Mouse (Mus musculus): ENCODE measurements at regions not wholly inside any gene's neighbourhood (a gene's known extent, or its start where the extent isn't known, plus 50 kb on each side); places are given as distances from the start of the nearest gene placed in this dataset.

- H3K27me3 ChIP-seq (ENCODE audit: control insufficient read depth, insufficient read depth, low read length) = no peaks in the 10 kb centered on the region
- H3K9ac ChIP-seq (ENCODE audit: low read depth, low read length, severe bottlenecking) = no peak overlapping the region
- ATAC-seq (ENCODE audit: low FRiP score, low read depth) (no peak), DNase-seq (ENCODE audit: low spot score) (no peak)
- no peaks in the 10 kb centered on the region for H3K36me3 ChIP-seq (ENCODE audit: control insufficient read depth, insufficient read depth, low read length)
- 56% methylated on average over 10 of the region's 10 CpGs for WGBS
- H3K4me3 ChIP-seq (replicated peaks; ENCODE audit: low read length) = no peak overlapping the region
- no peak overlapping the region for H3K4me2 ChIP-seq (replicated peaks; ENCODE audit: low read depth, low read length, severe bottlenecking)
- no peak for TF ChIP-seq POLR2A (IDR thresholded peaks at IDR 0.05; ENCODE audit: borderline replicate concordance, extremely low read depth, insufficient read depth, insufficient read length)
- H3K4me1 ChIP-seq (ENCODE audit: control insufficient read depth, insufficient read depth, low read length) = no peaks in the 10 kb centered on the region
- H3K9me3 ChIP-seq (ENCODE audit: control insufficient read depth, low read length) = no peaks in the 10 kb centered on the region
- H3K27ac ChIP-seq (replicated peaks; ENCODE audit: low read depth, low read length) = no peak overlapping the region
Measured at GRCm38 (mm10) chr1:128535537-128536150, 56.4 kb downstream of the Cxcr4 start.

- Histone ChIP-seq H3K9ac (ENCODE audit: low read depth, low read length, severe bottlenecking) (no peak overlapping the region), H3K4me3 (replicated peaks; ENCODE audit: low read length) (no peak overlapping the region), H3K27ac (replicated peaks; ENCODE audit: low read depth, low read length) (no peak overlapping the region), H3K9me3 (ENCODE audit: control insufficient read depth, low read length) (no peaks in the 10 kb centered on the region), H3K4me1 (ENCODE audit: control insufficient read depth, insufficient read depth, low read length) (no peaks in the 10 kb centered on the region), H3K27me3 (ENCODE audit: control insufficient read depth, insufficient read depth, low read length) (no peaks in the 10 kb centered on the region), H3K36me3 (ENCODE audit: control insufficient read depth, insufficient read depth, low read length) (no peaks in the 10 kb centered on the region), H3K4me2 (replicated peaks; ENCODE audit: low read depth, low read length, severe bottlenecking) (no peak overlapping the region)
- DNase-seq (ENCODE audit: low spot score) = peak; percentile 39
- 6% methylated on average over 4 of the region's 4 CpGs for WGBS
- ATAC-seq (ENCODE audit: low FRiP score, low read depth) = no peak
- TF ChIP-seq POLR2A (IDR thresholded peaks at IDR 0.05; ENCODE audit: borderline replicate concordance, extremely low read depth, insufficient read depth, insufficient read length) = no peak
Measured at GRCm38 (mm10) chr1:128532632-128533031, 59.5 kb downstream of the Cxcr4 start.

GRCm38 (mm10) chr1:128529808-128530545 lies 62.1 kb downstream of the Cxcr4 start:
- no peak for ATAC-seq (ENCODE audit: low FRiP score, low read depth)
- Histone ChIP-seq H3K27me3 (ENCODE audit: control insufficient read depth, insufficient read depth, low read length) (no peaks in the 10 kb centered on the region), H3K4me2 (replicated peaks; ENCODE audit: low read depth, low read length, severe bottlenecking) (no peak overlapping the region), H3K4me1 (ENCODE audit: control insufficient read depth, insufficient read depth, low read length) (no peaks in the 10 kb centered on the region), H3K36me3 (ENCODE audit: control insufficient read depth, insufficient read depth, low read length) (no peaks in the 10 kb centered on the region), H3K9ac (ENCODE audit: low read depth, low read length, severe bottlenecking) (no peak overlapping the region), H3K9me3 (ENCODE audit: control insufficient read depth, low read length) (no peaks in the 10 kb centered on the region), H3K27ac (replicated peaks; ENCODE audit: low read depth, low read length) (no peak overlapping the region), H3K4me3 (replicated peaks; ENCODE audit: low read length) (no peak overlapping the region)
- TF ChIP-seq POLR2A (IDR thresholded peaks at IDR 0.05; ENCODE audit: borderline replicate concordance, extremely low read depth, insufficient read depth, insufficient read length) = no peak
- DNase-seq (ENCODE audit: low spot score) = no peak
- WGBS = 85% methylated on average over 4 of the region's 4 CpGs

GRCm38 (mm10) chr1:128519234-128519633 lies 72.9 kb downstream of the Cxcr4 start:
- no peaks in the 10 kb centered on the region for H3K27me3 ChIP-seq (ENCODE audit: control insufficient read depth, insufficient read depth, low read length)
- H3K9me3 ChIP-seq (ENCODE audit: control insufficient read depth, low read length) = no peaks in the 10 kb centered on the region
- no peak overlapping the region for H3K27ac ChIP-seq (replicated peaks; ENCODE audit: low read depth, low read length)
- no peaks in the 10 kb centered on the region for H3K36me3 ChIP-seq (ENCODE audit: control insufficient read depth, insufficient read depth, low read length)
- H3K9ac ChIP-seq (ENCODE audit: low read depth, low read length, severe bottlenecking) = no peak overlapping the region
- 90% methylated on average over 4 of the region's 4 CpGs for WGBS
- no peaks in the 10 kb centered on the region for H3K4me1 ChIP-seq (ENCODE audit: control insufficient read depth, insufficient read depth, low read length)
- ATAC-seq (ENCODE audit: low FRiP score, low read depth) (no peak), DNase-seq (ENCODE audit: low spot score) (no peak)
- no peak overlapping the region for H3K4me3 ChIP-seq (replicated peaks; ENCODE audit: low read length)
- no peak overlapping the region for H3K4me2 ChIP-seq (replicated peaks; ENCODE audit: low read depth, low read length, severe bottlenecking)
- no peak for TF ChIP-seq POLR2A (IDR thresholded peaks at IDR 0.05; ENCODE audit: borderline replicate concordance, extremely low read depth, insufficient read depth, insufficient read length)

- no peak for TF ChIP-seq POLR2A (IDR thresholded peaks at IDR 0.05; ENCODE audit: borderline replicate concordance, extremely low read depth, insufficient read depth, insufficient read length)
- Histone ChIP-seq H3K4me1 (ENCODE audit: control insufficient read depth, insufficient read depth, low read length) (no peaks in the 10 kb centered on the region), H3K36me3 (ENCODE audit: control insufficient read depth, insufficient read depth, low read length) (no peaks in the 10 kb centered on the region), H3K4me3 (replicated peaks; ENCODE audit: low read length) (no peak overlapping the region), H3K9ac (ENCODE audit: low read depth, low read length, severe bottlenecking) (no peak overlapping the region), H3K4me2 (replicated peaks; ENCODE audit: low read depth, low read length, severe bottlenecking) (no peak overlapping the region), H3K9me3 (ENCODE audit: control insufficient read depth, low read length) (no peaks in the 10 kb centered on the region), H3K27ac (replicated peaks; ENCODE audit: low read depth, low read length) (no peak overlapping the region), H3K27me3 (ENCODE audit: control insufficient read depth, insufficient read depth, low read length) (no peaks in the 10 kb centered on the region)
- DNase-seq (ENCODE audit: low spot score) = no peak
- ATAC-seq (ENCODE audit: low FRiP score, low read depth) = no peak
- 90% methylated on average over 5 of the region's 5 CpGs for WGBS
Measured at GRCm38 (mm10) chr1:128518514-128518913, 73.6 kb downstream of the Cxcr4 start.

All from limb, embryonic 14.5 days (tissue).